Mouse (Mus musculus) lung, postnatal 0 days (tissue): ENCODE data around the gene Sorl1. TPM values are rescaled to one million over a fixed set of nuclear protein-coding genes. Genes with fewer than 3 reads are reported as not detected.

Experiments used
- ATAC-seq: fragments of 200-750 bp; cut with Nextera tagmentation; 2 replicates; pipeline ENCODE4 v1.8.0; 2017; ENCODE audit warnings: moderate library complexity
- DNase-seq: peaks from one replicate; pipeline ENCODE4 v3.0.0-alpha.2; 2016; ENCODE audit warnings: low spot score
- H3K27ac ChIP-seq: fragments of 300-500 bp; sonication (generic); 2 replicates; pipeline ENCODE4 v1.5.1; 2014; ENCODE audit warnings: antibody characterized with exemption, mild to moderate bottlenecking, low read length, mixed read lengths
- H3K27me3 ChIP-seq: fragments of 300-500 bp; sonication (generic); replicated peaks from 2 replicates; pipeline ENCODE4 v1.6.1; 2014; ENCODE audit warnings: low read length, mixed read lengths; ENCODE audit not compliant: insufficient read depth
- H3K36me3 ChIP-seq: fragments of 300-500 bp; sonication (generic); 2 replicates; pipeline ENCODE4 v1.6.1; 2014; ENCODE audit warnings: low read length, mixed read lengths; ENCODE audit not compliant: insufficient read depth
- H3K4me1 ChIP-seq: fragments of 300-500 bp; sonication (generic); 2 replicates; pipeline ENCODE4 v1.6.1; 2014; ENCODE audit warnings: antibody characterized with exemption, low read depth, low read length, mixed read lengths; ENCODE audit not compliant: insufficient read depth
- H3K4me2 ChIP-seq: fragments of 300-500 bp; sonication (generic); replicated peaks from 2 replicates; pipeline ENCODE4 v1.6.1; 2014; ENCODE audit warnings: low read depth, mild to moderate bottlenecking, low read length, moderate library complexity, mixed read lengths
- H3K4me3 ChIP-seq: fragments of 300-500 bp; sonication (generic); 2 replicates; pipeline ENCODE4 v1.5.1; 2014; ENCODE audit warnings: low read depth, low read length
- H3K9ac ChIP-seq: fragments of 300-500 bp; sonication (generic); replicated peaks from 2 replicates; pipeline ENCODE4 v1.6.1; 2014; ENCODE audit warnings: low read depth, mild to moderate bottlenecking
- H3K9me3 ChIP-seq: fragments of 300-500 bp; sonication (generic); 2 replicates; pipeline ENCODE4 v1.6.1; 2016; ENCODE audit warnings: low read length, mixed read lengths
- CTCF ChIP-seq: IDR thresholded peaks from 2 replicates; pipeline ENCODE4 v1.5.1; 2016; ENCODE audit warnings: antibody characterized with exemption, mild to moderate bottlenecking
- EP300 ChIP-seq: IDR thresholded peaks from 2 replicates; pipeline ENCODE4 v1.6.1; 2016; ENCODE audit warnings: antibody characterized with exemption, mild to moderate bottlenecking, control low read depth
- whole genome bisulfite sequencing: fragments of 180-500 bp; shearing (Covaris S2); extraction: QIAGEN DNeasy Blood & Tissue Kit; methylation state at CpG from one replicate; pipeline ENCODE4 v1.1.7; 2014; 5-methylcytosine and 5-hydroxymethylcytosine counted together
- polyA plus RNA-seq: library from polyadenylated mRNA; unstranded; fragments of >200 nt; fragmentation: Nextera tagmentation; extraction: Ambion mirVana; gene quantifications from 2 replicates; pipeline ENCODE4 v1.2.1, GENCODE M21; 2015

The Sorl1 gene
- polyA plus RNA-seq, 1 experiment from 2014 or later, result 18.4 TPM

- no peaks in the 10 kb centered on the region for H3K27me3 ChIP-seq
- DNase-seq (no peak), ATAC-seq (no peak)
- H3K9ac ChIP-seq, result no peak overlapping the region
- H3K4me1 ChIP-seq, result no peaks in the 10 kb centered on the region
- TF ChIP-seq CTCF (no peak), EP300 (no peak)
- H3K9me3 ChIP-seq, result no peaks in the 10 kb centered on the region
- H3K27ac ChIP-seq, result no peak overlapping the region
- no peak overlapping the region for H3K4me2 ChIP-seq
- H3K4me3 ChIP-seq, result no peak overlapping the region
- WGBS, result 55% methylated on average over 9 of the region's 9 CpGs
- no peaks in the 10 kb centered on the region for H3K36me3 ChIP-seq
Measured at GRCm38 (mm10) chr9:42125262-42125982, 1.3 kb upstream of the Sorl1 start.

GRCm38 (mm10) chr9:42123204-42123603 lies 893 bp downstream of the Sorl1 start:
- Histone ChIP-seq H3K27ac (peak overlapping the region; percentile 78), H3K9ac (peak overlapping the region; percentile 64), H3K4me3 (peak overlapping the region; percentile 79), H3K36me3 (no peaks in the 10 kb centered on the region), H3K9me3 (no peaks in the 10 kb centered on the region), H3K27me3 (no peaks in the 10 kb centered on the region), H3K4me1 (no peaks in the 10 kb centered on the region), H3K4me2 (peak overlapping the region; percentile 76)
- 22% methylated on average over 11 of the region's 11 CpGs for WGBS
- no peak for TF ChIP-seq EP300
- TF ChIP-seq CTCF, result no peak
- ATAC-seq, result no peak
- no peak for DNase-seq

- Histone ChIP-seq H3K27ac (no peak overlapping the region), H3K4me3 (peak overlapping the region; percentile 79; the same call in 1 of the 2 replicates), H3K4me1 (no peaks in the 10 kb centered on the region), H3K27me3 (no peaks in the 10 kb centered on the region), H3K4me2 (peak overlapping the region; percentile 76), H3K9ac (no peak overlapping the region), H3K9me3 (no peaks in the 10 kb centered on the region), H3K36me3 (no peaks in the 10 kb centered on the region)
- ATAC-seq (no peak), DNase-seq (peak; percentile 52)
- WGBS, result 62% methylated on average over 6 of the region's 6 CpGs
- TF ChIP-seq CTCF (no peak), EP300 (no peak)
Measured at GRCm38 (mm10) chr9:42122441-42122840, 1.7 kb downstream of the Sorl1 start.

- H3K4me3 ChIP-seq, result no peak overlapping the region
- peak overlapping the region; percentile 76 for H3K4me2 ChIP-seq
- no peaks in the 10 kb centered on the region for H3K4me1 ChIP-seq
- H3K9me3 ChIP-seq, result no peaks in the 10 kb centered on the region
- no peaks in the 10 kb centered on the region for H3K36me3 ChIP-seq
- DNase-seq, result no peak
- no peak for ATAC-seq
- WGBS, result 54% methylated on average over 10 of the region's 10 CpGs
- no peak overlapping the region for H3K27ac ChIP-seq
- no peak overlapping the region for H3K9ac ChIP-seq
- no peak for TF ChIP-seq CTCF
- TF ChIP-seq EP300, result no peak
- no peaks in the 10 kb centered on the region for H3K27me3 ChIP-seq
Measured at GRCm38 (mm10) chr9:42121631-42122354, 2.3 kb downstream of the Sorl1 start.

GRCm38 (mm10) chr9:42116418-42117056 lies 7.6 kb downstream of the Sorl1 start:
- TF ChIP-seq EP300 (no peak), CTCF (no peak)
- Histone ChIP-seq H3K4me2 (no peak overlapping the region), H3K27me3 (no peaks in the 10 kb centered on the region), H3K9me3 (no peaks in the 10 kb centered on the region), H3K27ac (no peak overlapping the region), H3K4me1 (peaks cover 3% of the 10 kb centered on the region; the same call in 1 of the 2 replicates), H3K36me3 (no peaks in the 10 kb centered on the region), H3K9ac (no peak overlapping the region), H3K4me3 (no peak overlapping the region)
- WGBS, result 34% methylated on average over 10 of the region's 10 CpGs
- peak; percentile 46 for DNase-seq
- peak; percentile 73 for ATAC-seq

- peak; percentile 53 for DNase-seq
- Histone ChIP-seq H3K36me3 (no peaks in the 10 kb centered on the region), H3K27ac (peak overlapping the region; percentile 45), H3K9ac (no peak overlapping the region), H3K9me3 (no peaks in the 10 kb centered on the region), H3K4me1 (peaks cover 6% of the 10 kb centered on the region; the same call in 1 of the 2 replicates), H3K27me3 (no peaks in the 10 kb centered on the region), H3K4me3 (no peak overlapping the region), H3K4me2 (no peak overlapping the region)
- TF ChIP-seq EP300 (no peak), CTCF (no peak)
- no peak for ATAC-seq
- 45% methylated on average over 7 of the region's 7 CpGs for WGBS
Measured at GRCm38 (mm10) chr9:42115078-42115477, 9.0 kb downstream of the Sorl1 start.
